Mouse (Mus musculus) midbrain, embryonic 13.5 days (tissue): ENCODE measurements around the gene Cmip. TPM values are rescaled to one million over a fixed set of nuclear protein-coding genes. Genes with fewer than 3 reads are reported as not detected.

Experiments
- ATAC-seq: fragments of 200-750 bp; cut with Nextera tagmentation; 2 replicates; pipeline ENCODE4 v1.8.0; 2017; ENCODE audit warnings: mild to moderate bottlenecking, moderate TSS enrichment, moderate library complexity
- H3K27ac ChIP-seq: fragments of 300-500 bp; sonication (generic); 2 replicates; pipeline ENCODE4 v1.5.1; 2015; ENCODE audit warnings: inconsistent platforms, mild to moderate bottlenecking, moderate library complexity
- H3K27me3 ChIP-seq: fragments of 300-500 bp; sonication (generic); 2 replicates; pipeline ENCODE4 v1.6.1; 2015; ENCODE audit warnings: mild to moderate bottlenecking, inconsistent platforms
- H3K36me3 ChIP-seq: fragments of 300-500 bp; sonication (generic); 2 replicates; pipeline ENCODE4 v1.6.1; 2015; ENCODE audit warnings: mild to moderate bottlenecking, inconsistent platforms
- H3K4me1 ChIP-seq: fragments of 300-500 bp; sonication (generic); replicated peaks from 2 replicates; pipeline ENCODE4 v1.6.1; 2015; ENCODE audit warnings: inconsistent platforms
- H3K4me2 ChIP-seq: fragments of 300-500 bp; sonication (generic); replicated peaks from 2 replicates; pipeline ENCODE4 v1.6.1; 2015; ENCODE audit warnings: moderate library complexity, mild to moderate bottlenecking, inconsistent platforms
- H3K4me3 ChIP-seq: fragments of 300-500 bp; sonication (generic); replicated peaks from 2 replicates; pipeline ENCODE4 v1.5.1; 2015; ENCODE audit warnings: mild to moderate bottlenecking, inconsistent platforms
- H3K9ac ChIP-seq: fragments of 300-500 bp; sonication (generic); replicated peaks from 2 replicates; pipeline ENCODE4 v1.6.1; 2015; ENCODE audit warnings: mild to moderate bottlenecking, inconsistent platforms
- H3K9me3 ChIP-seq: fragments of 300-500 bp; sonication (generic); 2 replicates; pipeline ENCODE4 v1.6.1; 2016; ENCODE audit warnings: mild to moderate bottlenecking, inconsistent platforms
- WGBS: fragments of 180-500 bp; shearing (Covaris S2); methylation state at CpG from one replicate; pipeline ENCODE4 v1.1.7; 2015; 5-methylcytosine and 5-hydroxymethylcytosine counted together
- polyA plus RNA-seq: library from polyadenylated mRNA; unstranded; fragments of >200 nt; fragmentation: Nextera tagmentation; extraction: Ambion mirVana; gene quantifications from 2 replicates; pipeline ENCODE4 v1.2.1, GENCODE M21; 2015

The Cmip gene
- polyA plus RNA-seq, 1 experiment from 2014 or later: 65.3 TPM

DNA sequence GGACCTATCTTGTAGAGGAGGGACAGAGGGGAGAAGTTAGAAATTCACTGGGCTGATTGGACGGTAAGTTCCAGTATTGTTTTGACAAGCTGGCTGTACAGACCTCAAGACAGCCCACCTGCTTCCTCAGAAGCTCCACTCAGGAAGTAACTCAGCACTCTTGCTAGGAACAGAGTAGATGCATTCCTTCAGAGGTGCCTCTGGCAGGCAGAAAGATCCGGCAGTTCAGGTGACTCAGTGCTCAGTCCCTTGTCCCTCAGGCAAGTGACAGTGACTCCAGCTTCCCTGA is 105.5 kb downstream of the Cmip start:
- Histone ChIP-seq H3K9ac (no peak overlapping the region), H3K4me1 (peaks cover 26% of the 10 kb centered on the region), H3K36me3 (no peaks in the 10 kb centered on the region), H3K4me3 (no peak overlapping the region), H3K4me2 (no peak overlapping the region), H3K27me3 (no peaks in the 10 kb centered on the region), H3K9me3 (no peaks in the 10 kb centered on the region; the same call in 1 of the 2 replicates), H3K27ac (no peak overlapping the region)
- WGBS: 69% methylated on average over 2 of the region's 2 CpGs
- ATAC-seq: no peak

DNA sequence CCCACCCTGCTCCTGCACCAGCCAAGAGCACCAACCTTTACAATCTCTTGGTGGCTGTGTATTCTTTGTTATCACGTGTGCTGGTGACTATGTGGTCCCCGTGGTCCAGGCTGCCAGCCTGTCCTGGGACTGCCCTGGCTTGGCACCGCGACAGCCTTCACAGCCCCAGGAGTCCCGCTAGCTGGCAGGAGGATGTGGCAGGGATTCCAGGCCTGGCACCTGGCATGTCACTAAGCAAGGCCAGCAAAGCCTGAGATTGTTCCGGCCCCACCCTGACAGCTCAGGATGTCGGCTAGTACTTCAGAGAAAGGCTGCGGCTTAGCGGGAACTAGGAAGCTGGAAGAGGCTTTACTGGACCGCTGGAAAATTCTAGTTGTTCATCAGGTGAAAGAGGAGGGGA is 106.4 kb downstream of the Cmip start:
- no peak overlapping the region for H3K4me2 ChIP-seq
- no peak for ATAC-seq
- no peak overlapping the region for H3K4me3 ChIP-seq
- no peaks in the 10 kb centered on the region for H3K27me3 ChIP-seq
- WGBS: 87% methylated on average over 10 of the region's 10 CpGs
- H3K36me3 ChIP-seq: no peaks in the 10 kb centered on the region
- no peak overlapping the region for H3K27ac ChIP-seq
- H3K9me3 ChIP-seq: no peaks in the 10 kb centered on the region; the same call in 1 of the 2 replicates
- H3K4me1 ChIP-seq: peaks cover 26% of the 10 kb centered on the region
- H3K9ac ChIP-seq: no peak overlapping the region

DNA sequence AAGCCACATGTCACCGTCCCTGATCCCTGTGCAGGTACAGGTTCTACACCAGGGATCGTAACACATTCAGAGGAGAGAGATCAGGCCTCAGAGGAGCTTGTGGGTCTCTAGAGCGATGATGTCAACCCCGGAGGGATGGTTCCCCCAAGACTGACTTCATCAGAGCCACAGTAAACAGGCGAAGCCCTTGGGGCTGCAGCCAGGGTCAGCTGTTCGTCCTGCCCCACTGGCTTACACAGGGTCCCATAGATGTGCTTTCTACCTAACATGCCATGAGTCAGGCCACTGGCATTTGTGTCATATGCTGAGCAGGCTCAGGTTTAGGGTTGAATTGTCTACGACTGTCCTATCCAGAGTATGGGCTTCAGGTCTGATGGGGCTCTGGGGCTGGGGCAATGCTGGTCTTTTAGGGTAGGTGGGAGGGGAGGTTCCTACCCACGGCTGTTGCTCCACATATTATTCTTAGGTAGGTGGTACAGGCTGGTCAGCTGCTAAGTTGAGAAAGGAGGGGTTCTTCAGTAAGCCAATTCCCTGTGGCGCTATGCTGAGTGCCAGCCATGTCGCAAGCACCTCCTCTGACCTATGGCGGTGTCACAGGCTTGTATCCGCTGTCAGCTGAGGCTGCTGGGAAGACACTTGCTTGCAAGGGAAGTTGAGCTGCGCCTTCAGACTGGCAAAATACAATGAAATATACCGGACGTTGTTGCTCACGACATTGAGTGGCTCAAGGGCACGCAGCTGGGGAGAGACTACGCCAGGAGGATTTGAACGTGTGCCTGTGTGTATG is 107.7 kb downstream of the Cmip start:
- Histone ChIP-seq H3K4me1 (peaks cover 35% of the 10 kb centered on the region), H3K9me3 (no peaks in the 10 kb centered on the region), H3K9ac (no peak overlapping the region), H3K4me2 (no peak overlapping the region), H3K27me3 (no peaks in the 10 kb centered on the region), H3K36me3 (no peaks in the 10 kb centered on the region), H3K27ac (no peak overlapping the region), H3K4me3 (no peak overlapping the region)
- 88% methylated on average over 19 of the region's 19 CpGs for WGBS
- no peak; the same call in 1 of the 2 replicates for ATAC-seq

DNA sequence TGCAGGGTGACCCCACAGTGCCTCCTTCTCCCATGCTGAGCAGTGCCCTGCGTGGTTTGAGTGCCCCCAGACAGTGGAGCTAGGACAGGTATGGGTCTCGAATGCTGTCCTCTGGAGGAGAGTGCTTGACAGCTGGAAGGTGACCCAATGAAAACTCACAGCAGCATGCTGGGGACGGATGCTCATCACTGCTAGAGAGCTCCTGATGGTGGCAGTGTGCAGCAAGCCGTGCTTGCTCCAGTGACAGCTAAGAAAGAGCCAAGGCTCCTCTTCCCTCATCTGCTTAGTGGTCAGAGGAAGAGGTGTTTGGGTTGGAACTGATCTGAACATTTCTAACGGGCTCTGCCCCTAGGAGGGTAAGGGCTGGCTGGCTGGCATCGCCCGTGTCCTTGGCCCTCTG is 109.6 kb downstream of the Cmip start:
- ATAC-seq: no peak
- peaks cover 53% of the 10 kb centered on the region for H3K4me1 ChIP-seq
- H3K4me3 ChIP-seq: no peak overlapping the region
- no peak overlapping the region for H3K4me2 ChIP-seq
- H3K9ac ChIP-seq: no peak overlapping the region
- no peaks in the 10 kb centered on the region for H3K9me3 ChIP-seq
- H3K27me3 ChIP-seq: no peaks in the 10 kb centered on the region
- no peaks in the 10 kb centered on the region for H3K36me3 ChIP-seq
- WGBS: 61% methylated on average over 7 of the region's 7 CpGs
- no peak overlapping the region; the same call in 1 of the 2 replicates for H3K27ac ChIP-seq

DNA sequence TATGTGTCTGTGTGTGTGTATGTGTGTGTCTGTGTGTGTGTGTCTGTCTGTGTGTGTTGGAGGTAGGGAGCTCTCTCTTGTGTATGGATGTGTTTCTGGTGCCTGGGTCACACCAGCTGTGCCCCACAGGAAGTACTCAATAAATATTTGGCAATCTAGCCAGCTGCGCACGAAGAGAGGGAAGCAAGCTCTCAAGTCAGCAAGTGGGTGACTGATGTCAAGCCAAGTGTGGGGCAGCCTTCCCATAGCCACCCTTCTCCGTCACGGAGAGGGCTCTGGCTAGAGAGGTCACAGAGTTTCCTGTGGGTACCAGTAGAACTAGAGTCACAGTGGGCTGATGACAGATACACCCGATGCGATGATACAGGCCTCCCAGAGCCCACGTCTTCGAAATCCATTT is 110.6 kb downstream of the Cmip start:
- Histone ChIP-seq H3K9me3 (no peaks in the 10 kb centered on the region), H3K4me3 (no peak overlapping the region), H3K9ac (no peak overlapping the region), H3K4me2 (no peak overlapping the region), H3K4me1 (peaks cover 62% of the 10 kb centered on the region), H3K27me3 (no peaks in the 10 kb centered on the region), H3K27ac (0 out of 2 replicates have a peak overlapping the region, but pooled peaks have one; percentile 0), H3K36me3 (no peaks in the 10 kb centered on the region)
- no peak for ATAC-seq
- WGBS: 94% methylated on average over 8 of the region's 8 CpGs

DNA sequence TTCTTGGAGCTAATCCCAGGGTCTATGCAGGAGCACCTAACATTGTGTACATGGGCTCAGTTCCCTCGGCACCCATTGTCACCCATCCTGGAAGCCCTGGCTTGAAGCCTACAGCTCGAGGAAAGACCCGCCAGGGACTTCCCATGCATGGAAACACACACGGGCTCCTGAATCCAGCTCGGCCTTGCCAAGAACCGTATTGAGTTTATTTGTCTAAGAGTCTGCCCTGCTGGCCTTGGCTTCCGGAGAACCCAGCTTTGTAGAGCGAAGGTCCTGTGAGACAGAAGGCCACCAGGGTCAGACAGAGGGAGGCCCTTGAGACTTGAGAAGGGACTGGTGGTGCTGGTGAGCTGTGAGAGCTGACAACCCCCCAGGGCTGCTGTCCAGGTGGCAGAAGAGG is 111.9 kb downstream of the Cmip start:
- ATAC-seq: no peak
- peaks cover 59% of the 10 kb centered on the region for H3K4me1 ChIP-seq

DNA sequence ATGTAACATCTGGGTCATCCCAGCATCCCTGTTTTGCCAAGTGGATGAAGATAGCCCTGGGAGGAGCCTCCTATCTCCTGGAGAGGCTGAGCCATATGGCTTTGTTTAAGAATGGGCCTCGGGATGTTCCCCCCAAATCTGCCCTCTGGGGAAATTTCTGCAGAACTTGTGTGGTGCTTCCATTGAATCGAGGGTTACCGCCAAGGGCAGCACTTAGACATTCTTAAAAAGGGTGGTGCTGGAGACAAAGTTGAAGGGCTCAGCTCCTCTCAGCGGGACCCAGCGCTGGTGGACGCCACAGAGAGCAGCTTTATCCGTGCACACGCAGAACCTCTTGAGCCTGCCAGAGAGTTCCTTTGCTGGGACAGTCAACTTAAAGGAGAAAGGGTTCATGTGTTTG is 113.1 kb downstream of the Cmip start:
- Histone ChIP-seq H3K4me3 (no peak overlapping the region), H3K36me3 (no peaks in the 10 kb centered on the region), H3K4me2 (no peak overlapping the region), H3K27me3 (no peaks in the 10 kb centered on the region), H3K9me3 (no peaks in the 10 kb centered on the region), H3K4me1 (peaks cover 57% of the 10 kb centered on the region), H3K9ac (no peak overlapping the region), H3K27ac (no peak overlapping the region)
- no peak for ATAC-seq
- 69% methylated on average over 8 of the region's 8 CpGs for WGBS

More for the DNA sequence above, 111.9 kb downstream of the Cmip start:
- no peak overlapping the region for H3K9ac ChIP-seq
- H3K9me3 ChIP-seq: no peaks in the 10 kb centered on the region
- H3K4me3 ChIP-seq: no peak overlapping the region
- no peak overlapping the region for H3K27ac ChIP-seq
- H3K4me2 ChIP-seq: no peak overlapping the region
- H3K36me3 ChIP-seq: no peaks in the 10 kb centered on the region
- WGBS: 85% methylated on average over 8 of the region's 8 CpGs
- H3K27me3 ChIP-seq: no peaks in the 10 kb centered on the region

DNA sequence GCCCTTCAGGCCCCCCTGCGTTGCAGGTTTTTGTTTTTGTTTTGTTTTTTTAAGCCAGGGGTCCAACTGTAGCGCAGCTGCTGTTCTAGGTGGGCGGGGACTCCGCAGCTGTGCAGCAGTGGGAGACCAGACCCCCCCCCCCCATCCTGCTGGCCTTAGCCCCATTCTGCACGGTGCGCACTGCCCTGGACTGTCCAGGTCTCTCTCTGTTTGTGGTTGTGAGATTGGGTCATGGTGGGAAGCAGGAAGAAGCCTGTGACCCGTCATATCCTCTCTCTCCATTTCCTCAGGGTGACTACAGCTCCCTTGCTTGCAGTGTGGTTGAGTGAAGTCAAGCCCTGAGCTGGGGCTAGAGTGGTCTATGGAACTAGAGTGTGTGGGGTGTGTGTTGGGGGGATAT is 114.3 kb downstream of the Cmip start:
- Histone ChIP-seq H3K4me1 (peaks cover 57% of the 10 kb centered on the region), H3K27ac (no peak overlapping the region; the same call in 1 of the 2 replicates)

DNA sequence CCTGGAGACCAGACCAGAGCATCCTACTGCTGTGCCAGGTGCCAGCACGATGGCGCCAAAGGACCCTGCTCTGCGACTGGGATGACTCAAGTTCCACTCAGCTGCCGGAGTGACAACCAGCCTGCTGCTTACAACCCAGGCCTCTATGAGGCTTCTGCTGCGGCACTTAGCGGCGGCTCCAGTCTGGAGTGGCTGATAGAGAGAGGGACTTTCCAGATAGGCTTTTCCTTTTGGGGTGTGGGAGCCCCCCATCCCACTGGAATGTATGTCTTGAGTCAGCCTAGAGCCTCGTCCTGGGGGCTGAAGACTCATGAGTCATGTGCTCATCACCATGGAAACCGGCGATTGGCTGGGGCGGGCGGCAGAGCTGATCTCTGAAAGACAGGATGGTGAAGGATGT is 115.2 kb downstream of the Cmip start:
- Histone ChIP-seq H3K27me3 (no peaks in the 10 kb centered on the region), H3K9me3 (no peaks in the 10 kb centered on the region), H3K9ac (no peak overlapping the region), H3K4me3 (no peak overlapping the region), H3K36me3 (no peaks in the 10 kb centered on the region), H3K4me2 (no peak overlapping the region), H3K27ac (peak overlapping the region; percentile 61), H3K4me1 (peaks cover 58% of the 10 kb centered on the region)
- WGBS: 61% methylated on average over 12 of the region's 12 CpGs
- peak; percentile 49 for ATAC-seq

More for the DNA sequence above, 114.3 kb downstream of the Cmip start:
- ATAC-seq: peak; percentile 49
- Histone ChIP-seq H3K27me3 (no peaks in the 10 kb centered on the region), H3K36me3 (no peaks in the 10 kb centered on the region), H3K9me3 (no peaks in the 10 kb centered on the region), H3K9ac (no peak overlapping the region), H3K4me3 (no peak overlapping the region), H3K4me2 (no peak overlapping the region)
- WGBS: 69% methylated on average over 7 of the region's 7 CpGs

DNA sequence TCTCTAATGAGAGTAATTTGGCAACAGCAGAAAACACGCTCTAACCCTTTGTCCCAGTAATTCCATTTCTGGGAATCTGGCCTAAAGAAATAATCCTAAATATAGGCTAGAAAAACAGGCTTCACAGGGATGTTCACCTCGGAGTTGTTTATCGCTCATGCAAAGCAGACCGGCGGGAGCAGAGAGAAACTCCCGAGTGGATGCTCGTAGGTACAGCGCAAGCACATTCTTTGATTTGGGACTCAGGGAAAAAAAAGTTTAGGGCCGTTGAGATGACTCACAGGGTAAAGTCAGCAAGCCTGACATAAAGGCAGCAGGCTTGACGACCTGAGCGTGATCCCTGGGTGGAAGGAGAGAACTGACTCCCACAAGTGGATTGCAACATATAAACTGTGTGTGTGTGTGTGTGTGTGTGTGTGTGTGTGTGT is 116.2 kb downstream of the Cmip start:
- H3K4me1 ChIP-seq: peaks cover 62% of the 10 kb centered on the region
- no peaks in the 10 kb centered on the region for H3K9me3 ChIP-seq
- H3K27me3 ChIP-seq: no peaks in the 10 kb centered on the region
- H3K27ac ChIP-seq: 0 out of 2 replicates have a peak overlapping the region, but pooled peaks have one; percentile 61
- no peak overlapping the region for H3K9ac ChIP-seq
- ATAC-seq: no peak
- 75% methylated on average over 11 of the region's 11 CpGs for WGBS
- H3K4me2 ChIP-seq: no peak overlapping the region
- no peak overlapping the region for H3K4me3 ChIP-seq
- no peaks in the 10 kb centered on the region for H3K36me3 ChIP-seq

DNA sequence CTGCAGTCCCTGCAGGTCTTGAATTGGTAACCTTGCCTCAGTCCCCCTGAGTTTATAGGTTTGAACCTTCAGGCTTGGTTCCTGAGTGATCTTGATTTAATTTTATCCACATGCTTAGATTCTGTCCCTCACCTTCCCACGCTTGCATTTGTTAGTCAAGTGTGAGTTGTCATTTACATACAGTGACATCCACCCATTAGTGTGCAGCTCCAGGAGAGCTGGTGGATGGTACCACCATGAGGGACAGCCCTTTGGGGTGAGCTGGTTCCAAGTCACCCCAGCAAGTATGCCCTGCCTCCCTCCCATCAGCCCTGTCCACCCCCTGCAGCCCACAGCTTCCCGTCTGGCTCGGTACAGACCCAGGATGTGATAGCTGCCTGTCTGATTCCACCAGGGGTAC is 117.2 kb downstream of the Cmip start:
- ATAC-seq: no peak
- Histone ChIP-seq H3K4me2 (no peak overlapping the region), H3K4me3 (no peak overlapping the region), H3K27me3 (no peaks in the 10 kb centered on the region), H3K4me1 (peaks cover 67% of the 10 kb centered on the region), H3K9me3 (no peaks in the 10 kb centered on the region), H3K9ac (no peak overlapping the region), H3K36me3 (peaks cover 3% of the 10 kb centered on the region; the same call in 1 of the 2 replicates), H3K27ac (no peak overlapping the region)
- WGBS: 91% methylated on average over 3 of the region's 3 CpGs

DNA sequence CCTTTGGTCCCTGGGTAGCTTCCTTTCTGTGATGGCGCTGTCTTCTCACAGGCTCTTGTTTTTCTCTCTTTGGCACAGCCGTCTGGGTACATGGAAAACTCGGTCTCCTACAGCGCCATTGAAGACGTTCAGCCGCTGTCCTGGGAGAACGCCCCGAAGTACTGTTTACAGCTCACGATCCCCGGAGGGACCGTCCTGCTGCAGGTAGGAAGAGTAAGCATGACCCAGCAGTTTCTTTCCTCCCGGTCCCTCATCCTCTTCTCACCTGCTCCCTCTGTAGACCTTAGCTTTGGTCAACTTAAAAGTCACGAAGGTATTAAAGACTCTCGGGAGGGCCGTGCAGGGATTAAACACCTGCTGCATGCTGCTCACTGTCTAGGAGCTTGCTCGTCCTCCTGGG is 120.1 kb downstream of the Cmip start:
- Histone ChIP-seq H3K4me3 (no peak overlapping the region), H3K4me2 (no peak overlapping the region), H3K27ac (no peak overlapping the region), H3K9me3 (no peaks in the 10 kb centered on the region), H3K36me3 (peaks cover 8% of the 10 kb centered on the region; the same call in 1 of the 2 replicates), H3K9ac (no peak overlapping the region), H3K27me3 (no peaks in the 10 kb centered on the region), H3K4me1 (peaks cover 57% of the 10 kb centered on the region)
- ATAC-seq: no peak
- WGBS: 59% methylated on average over 16 of the region's 16 CpGs

DNA sequence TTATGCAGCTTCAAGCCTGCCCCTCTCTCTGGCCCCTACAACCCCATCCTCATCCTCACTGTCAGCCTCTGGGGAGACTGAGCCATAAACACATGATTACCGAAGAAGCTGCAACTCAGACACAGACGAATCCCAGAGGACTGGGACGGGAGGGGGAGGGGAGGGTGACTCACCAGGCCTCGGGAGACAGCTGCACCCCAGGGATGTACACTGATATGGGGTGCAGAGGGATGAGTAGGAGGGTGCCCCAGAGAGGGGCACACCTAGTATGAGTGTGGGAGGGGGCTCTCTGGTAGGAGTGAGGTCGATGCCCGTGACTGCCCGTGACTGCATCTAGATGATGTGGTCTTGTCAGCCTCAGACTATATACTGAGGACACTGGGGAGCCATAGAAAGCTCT is 121.8 kb downstream of the Cmip start:
- peaks cover 14% of the 10 kb centered on the region; the same call in 1 of the 2 replicates for H3K36me3 ChIP-seq
- no peak overlapping the region for H3K9ac ChIP-seq
- 0 out of 2 replicates have a peak, but pooled peaks have one; percentile 44 for ATAC-seq
- WGBS: 83% methylated on average over 7 of the region's 7 CpGs
- H3K9me3 ChIP-seq: no peaks in the 10 kb centered on the region
- no peaks in the 10 kb centered on the region for H3K27me3 ChIP-seq
- H3K27ac ChIP-seq: peak overlapping the region; percentile 30; the same call in 1 of the 2 replicates
- H3K4me1 ChIP-seq: peaks cover 45% of the 10 kb centered on the region
- no peak overlapping the region for H3K4me2 ChIP-seq
- H3K4me3 ChIP-seq: no peak overlapping the region
